Mouse (Mus musculus) liver, embryonic 14.5 days (tissue): ENCODE results near the gene Hs3st3b1.

Source experiments
- CTCF ChIP-seq: IDR thresholded peaks from 2 replicates; pipeline ENCODE4 v1.5.1; 2016; ENCODE audit warnings: antibody characterized with exemption, low read depth, control low read depth
- EP300 ChIP-seq: IDR thresholded peaks from 2 replicates; pipeline ENCODE4 v1.6.1; 2016; ENCODE audit warnings: antibody characterized with exemption, low read depth

DNA sequence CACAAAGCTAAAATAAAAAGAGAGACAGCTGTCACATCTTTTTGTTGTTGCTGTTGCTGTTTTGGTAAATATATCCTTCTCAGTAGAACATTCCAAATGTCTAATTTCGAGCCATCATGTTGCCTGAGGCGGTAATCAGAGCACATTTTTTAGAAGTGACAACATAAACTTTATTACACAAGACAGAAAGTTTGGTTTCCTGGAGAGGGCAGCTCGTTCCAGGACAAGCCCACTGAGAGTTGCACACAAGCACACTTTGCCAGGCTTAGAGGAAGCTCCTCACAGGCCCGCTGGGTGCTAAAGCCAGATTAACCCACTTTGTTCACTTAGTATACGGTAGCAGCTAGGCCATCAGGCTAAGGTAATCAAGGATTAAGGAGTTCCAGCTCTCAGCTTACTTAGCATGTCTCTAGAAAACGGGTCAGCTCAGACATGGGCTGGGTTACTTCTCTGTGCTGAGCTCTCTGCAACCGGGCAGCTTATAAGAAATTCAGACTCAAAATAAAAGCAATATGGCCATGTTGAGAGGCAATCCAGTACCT, 30.5 kb downstream of the Hs3st3b1 start:
- TF ChIP-seq CTCF = no peak
- TF ChIP-seq EP300 = no peak
